Mouse (Mus musculus) lung, embryonic 14.5 days (tissue): ENCODE results near the gene Fa2h. TPM values are rescaled to one million over a fixed set of nuclear protein-coding genes. Genes with fewer than 3 reads are reported as not detected.
A peak's percentile ranks its signal among the peaks of the same experiment; 100 is the strongest.

Experiments
- ATAC-seq: fragments of 200-750 bp; cut with Nextera tagmentation; 2 replicates; pipeline ENCODE4 v1.8.0; 2017; ENCODE audit warnings: mild to moderate bottlenecking, moderate TSS enrichment, moderate library complexity; ENCODE audit not compliant: insufficient read depth
- DNase-seq: peaks from one replicate; pipeline ENCODE4 v3.0.0-alpha.2; 2015
- H3K27ac ChIP-seq: fragments of 300-500 bp; sonication (generic); 2 replicates; pipeline ENCODE4 v1.5.1; 2014; ENCODE audit warnings: low read depth, mild to moderate bottlenecking, moderate library complexity
- H3K27me3 ChIP-seq: fragments of 300-500 bp; sonication (generic); 2 replicates; pipeline ENCODE4 v1.6.1; 2014; ENCODE audit warnings: low read length, control low read depth; ENCODE audit not compliant: insufficient read depth
- H3K36me3 ChIP-seq: fragments of 300-500 bp; sonication (generic); 2 replicates; pipeline ENCODE4 v1.6.1; 2014; ENCODE audit warnings: control low read depth; ENCODE audit not compliant: insufficient read depth
- H3K4me1 ChIP-seq: fragments of 300-500 bp; sonication (generic); 2 replicates; pipeline ENCODE4 v1.6.1; 2014; ENCODE audit warnings: antibody characterized with exemption, control low read depth; ENCODE audit not compliant: insufficient read depth
- H3K4me2 ChIP-seq: fragments of 300-500 bp; sonication (generic); 2 replicates; pipeline ENCODE4 v1.6.1; 2014; ENCODE audit warnings: mild to moderate bottlenecking
- H3K4me3 ChIP-seq: fragments of 300-500 bp; sonication (generic); 2 replicates; pipeline ENCODE4 v1.5.1; 2014; ENCODE audit warnings: low read depth, low read length
- H3K9ac ChIP-seq: fragments of 300-500 bp; sonication (generic); 2 replicates; pipeline ENCODE4 v1.6.1; 2014
- H3K9me3 ChIP-seq: fragments of 300-500 bp; sonication (generic); 2 replicates; pipeline ENCODE4 v1.6.1; 2016; ENCODE audit warnings: low read depth, low read length, control low read depth
- CTCF ChIP-seq: IDR thresholded peaks from 2 replicates; pipeline ENCODE4 v1.5.1; 2016; ENCODE audit warnings: antibody characterized with exemption, low read depth
- WGBS: fragments of 180-500 bp; shearing (Covaris S2); extraction: QIAGEN DNeasy Blood & Tissue Kit; methylation state at CpG from one replicate; pipeline ENCODE4 v1.1.7; 2014; 5-methylcytosine and 5-hydroxymethylcytosine counted together
- polyA plus RNA-seq: library from polyadenylated mRNA; unstranded; fragments of >200 nt; fragmentation: Nextera tagmentation; extraction: Ambion mirVana; gene quantifications from 2 replicates; pipeline ENCODE4 v1.2.1, GENCODE M21; 2014

Fa2h gene
- polyA plus RNA-seq, 1 experiment from 2014 or later = 0.07 TPM

GRCm38 (mm10) chr8:111358905-111359304, 34.7 kb downstream of the Fa2h start:
- H3K9me3 ChIP-seq = no peaks in the 10 kb centered on the region
- 43% methylated on average over 1 of the region's 1 CpGs for WGBS

GRCm38 (mm10) chr8:111357433-111357832, 36.2 kb downstream of the Fa2h start:
- Histone ChIP-seq H3K36me3 (no peaks in the 10 kb centered on the region), H3K9ac (no peak overlapping the region), H3K27me3 (no peaks in the 10 kb centered on the region), H3K4me2 (no peak overlapping the region), H3K9me3 (no peaks in the 10 kb centered on the region), H3K27ac (no peak overlapping the region), H3K4me1 (no peaks in the 10 kb centered on the region), H3K4me3 (no peak overlapping the region)
- no peak for DNase-seq
- WGBS = 83% methylated on average over 4 of the region's 4 CpGs
- no peak for TF ChIP-seq CTCF
- no peak for ATAC-seq

More at GRCm38 (mm10) chr8:111358905-111359304, 34.7 kb downstream of the Fa2h start:
- Histone ChIP-seq H3K9ac (no peak overlapping the region), H3K27me3 (no peaks in the 10 kb centered on the region), H3K4me1 (no peaks in the 10 kb centered on the region), H3K36me3 (no peaks in the 10 kb centered on the region), H3K4me2 (no peak overlapping the region), H3K27ac (no peak overlapping the region), H3K4me3 (no peak overlapping the region)
- ATAC-seq = no peak
- no peak for DNase-seq
- TF ChIP-seq CTCF = no peak

GRCm38 (mm10) chr8:111353497-111353896, 40.1 kb downstream of the Fa2h start:
- no peak overlapping the region for H3K4me3 ChIP-seq
- DNase-seq = no peak
- ATAC-seq = no peak
- H3K4me2 ChIP-seq = no peak overlapping the region
- H3K27me3 ChIP-seq = no peaks in the 10 kb centered on the region
- no peak overlapping the region for H3K27ac ChIP-seq
- no peak for TF ChIP-seq CTCF
- 82% methylated on average over 9 of the region's 9 CpGs for WGBS
- H3K36me3 ChIP-seq = no peaks in the 10 kb centered on the region
- H3K9ac ChIP-seq = no peak overlapping the region
- no peaks in the 10 kb centered on the region for H3K9me3 ChIP-seq
- H3K4me1 ChIP-seq = no peaks in the 10 kb centered on the region

GRCm38 (mm10) chr8:111352289-111352688, 41.3 kb downstream of the Fa2h start:
- TF ChIP-seq CTCF = no peak
- H3K4me1 ChIP-seq = no peaks in the 10 kb centered on the region
- 75% methylated on average over 5 of the region's 5 CpGs for WGBS
- H3K27me3 ChIP-seq = no peaks in the 10 kb centered on the region
- no peak overlapping the region for H3K4me2 ChIP-seq
- ATAC-seq (no peak), DNase-seq (no peak)
- no peak overlapping the region for H3K27ac ChIP-seq
- H3K36me3 ChIP-seq = no peaks in the 10 kb centered on the region
- no peak overlapping the region for H3K9ac ChIP-seq
- no peak overlapping the region for H3K4me3 ChIP-seq
- no peaks in the 10 kb centered on the region for H3K9me3 ChIP-seq

- Histone ChIP-seq H3K4me3 (no peak overlapping the region), H3K27me3 (no peaks in the 10 kb centered on the region), H3K36me3 (no peaks in the 10 kb centered on the region), H3K9ac (no peak overlapping the region), H3K4me1 (no peaks in the 10 kb centered on the region), H3K27ac (no peak overlapping the region), H3K4me2 (no peak overlapping the region), H3K9me3 (no peaks in the 10 kb centered on the region)
- ATAC-seq (no peak), DNase-seq (no peak)
- 82% methylated on average over 6 of the region's 6 CpGs for WGBS
- no peak; the same call in 1 of the 2 replicates for TF ChIP-seq CTCF
These were observed 43.0 kb downstream of the Fa2h start for GRCm38 (mm10) chr8:111350577-111350976.

- Histone ChIP-seq H3K27ac (no peak overlapping the region), H3K9ac (no peak overlapping the region), H3K9me3 (no peaks in the 10 kb centered on the region), H3K36me3 (no peaks in the 10 kb centered on the region), H3K27me3 (0 out of 2 replicates have a peak, but pooled peaks cover 4% of the 10 kb centered on the region), H3K4me2 (no peak overlapping the region), H3K4me3 (no peak overlapping the region), H3K4me1 (0 out of 2 replicates have a peak, but pooled peaks cover 3% of the 10 kb centered on the region)
- peak; percentile 95 for TF ChIP-seq CTCF
- WGBS = 7% methylated on average over 5 of the region's 5 CpGs
- peak; percentile 54; the same call in 1 of the 2 replicates for ATAC-seq
- DNase-seq = peak; percentile 90
These were observed 50.4 kb downstream of the Fa2h start for GRCm38 (mm10) chr8:111343225-111343624.

GRCm38 (mm10) chr8:111340186-111340585, 53.4 kb downstream of the Fa2h start:
- DNase-seq (no peak), ATAC-seq (no peak)
- H3K36me3 ChIP-seq = no peaks in the 10 kb centered on the region
- 69% methylated on average over 3 of the region's 3 CpGs for WGBS
- 0 out of 2 replicates have a peak, but pooled peaks cover 4% of the 10 kb centered on the region for H3K4me1 ChIP-seq
- H3K4me3 ChIP-seq = no peak overlapping the region
- H3K27ac ChIP-seq = no peak overlapping the region
- H3K4me2 ChIP-seq = no peak overlapping the region
- H3K9ac ChIP-seq = no peak overlapping the region
- TF ChIP-seq CTCF = no peak
- H3K27me3 ChIP-seq = 0 out of 2 replicates have a peak, but pooled peaks cover 4% of the 10 kb centered on the region
- no peaks in the 10 kb centered on the region for H3K9me3 ChIP-seq
